Mouse (Mus musculus) cerebellum, postnatal 10 days (tissue): ENCODE results near the gene Chrdl2.

ENCODE experiments used
- DNase-seq, 2 experiments: peaks; one replicate each; pipeline ENCODE4 v3.0.0; 2021; ENCODE audit warnings: mixed read lengths in 2 of 2

The Chrdl2 gene

GRCm38 (mm10) chr7:99988725-99989124 is 17.2 kb upstream of the Chrdl2 start:
- peak; percentile 89 to 92 for DNase-seq

GRCm38 (mm10) chr7:99989844-99990760 is 15.9 kb upstream of the Chrdl2 start:
- peak in 1 of 2 experiments; percentile 59 for DNase-seq

GRCm38 (mm10) chr7:99990990-99991707 is 14.8 kb upstream of the Chrdl2 start:
- DNase-seq = no peak

GRCm38 (mm10) chr7:99993159-99993558 is 12.8 kb upstream of the Chrdl2 start:
- DNase-seq = no peak

- no peak for DNase-seq
Observed at GRCm38 (mm10) chr7:99995186-99995585, 10.8 kb upstream of the Chrdl2 start.

- DNase-seq = no peak
Observed at GRCm38 (mm10) chr7:99998668-99999067, 7.3 kb upstream of the Chrdl2 start.

- peak; percentile 48 to 52 for DNase-seq
Observed at GRCm38 (mm10) chr7:100003781-100004180, 2.2 kb upstream of the Chrdl2 start.

GRCm38 (mm10) chr7:100006411-100006810 is 439 bp downstream of the Chrdl2 start:
- no peak for DNase-seq

GRCm38 (mm10) chr7:100008765-100009164 is 2.8 kb downstream of the Chrdl2 start:
- no peak for DNase-seq

GRCm38 (mm10) chr7:100009640-100010039 is 3.7 kb downstream of the Chrdl2 start:
- peak; percentile 74 to 81 for DNase-seq

GRCm38 (mm10) chr7:100010711-100011110 is 4.7 kb downstream of the Chrdl2 start:
- DNase-seq = no peak

- DNase-seq = peak; percentile 52 to 72
Observed at GRCm38 (mm10) chr7:100012085-100012484, 6.1 kb downstream of the Chrdl2 start.

GRCm38 (mm10) chr7:100012515-100012914 is 6.5 kb downstream of the Chrdl2 start:
- no peak for DNase-seq

- peak; percentile 79 to 86 for DNase-seq
Observed at GRCm38 (mm10) chr7:100014123-100014600, 8.2 kb downstream of the Chrdl2 start.

- DNase-seq = no peak
Observed at GRCm38 (mm10) chr7:100017056-100017455, 11.1 kb downstream of the Chrdl2 start.

- DNase-seq = no peak
Observed at GRCm38 (mm10) chr7:100027353-100027752, 21.4 kb downstream of the Chrdl2 start.

- peak; percentile 50 to 72 for DNase-seq
Observed at GRCm38 (mm10) chr7:100029307-100029706, 23.3 kb downstream of the Chrdl2 start.

- peak; percentile 84 to 88 for DNase-seq
Observed at GRCm38 (mm10) chr7:100030996-100031749, 25.2 kb downstream of the Chrdl2 start.

GRCm38 (mm10) chr7:100033672-100034071 is 27.7 kb downstream of the Chrdl2 start:
- no peak for DNase-seq

GRCm38 (mm10) chr7:100034815-100035463 is 29.0 kb downstream of the Chrdl2 start:
- DNase-seq = peak; percentile 78 to 80

- peak; percentile 91 to 94 for DNase-seq
Observed at GRCm38 (mm10) chr7:100036050-100036449, 30.1 kb downstream of the Chrdl2 start.

GRCm38 (mm10) chr7:100036495-100036894 is 30.5 kb downstream of the Chrdl2 start:
- DNase-seq = peak; percentile 89 to 92
